In the genomic region with DNA sequence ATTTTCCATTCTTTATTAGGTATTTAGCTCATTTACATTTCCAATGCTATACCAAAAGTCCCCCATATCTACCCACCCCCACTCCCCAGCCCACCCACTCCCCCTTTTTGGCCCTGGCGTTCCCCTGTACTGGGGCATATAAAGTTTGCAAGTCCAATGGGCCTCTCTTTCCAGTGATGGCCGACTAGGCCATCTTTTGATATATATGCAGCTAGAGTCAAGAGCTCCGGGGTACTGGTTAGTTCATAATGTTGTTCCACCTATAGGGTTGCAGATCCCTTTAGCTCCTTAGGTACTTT, we compare ENCODE assay signal across 8 mouse cellular contexts.
A peak's percentile ranks its signal among the peaks of the same experiment; 100 is the strongest.
DNase-seq lines count a peak whose midpoint lies in the region; ATAC-seq and TF ChIP-seq lines count a peak whose summit lies in the region.
"Not testable (repeated sequence)": the region's sequence is repeated elsewhere in the genome, so short reads cannot be mapped to it uniquely, and the experiment has no call there.

No protein-coding gene starts in this region.

- WGBS in forebrain, embryonic 12.5 days = 16% methylated on average over 2 of the region's 3 CpGs
- 0% methylated on average over 1 of the region's 3 CpGs for WGBS in hindbrain, embryonic 15.5 days
- 0% methylated on average over 1 of the region's 3 CpGs for WGBS in kidney, postnatal 0 days
- WGBS in liver, embryonic 12.5 days (ENCODE audit: insufficient replicate concordance) = 0% methylated on average over 2 of the region's 3 CpGs
- 0% methylated on average over 1 of the region's 3 CpGs for WGBS in lung, embryonic 16.5 days
- 0% methylated on average over 1 of the region's 3 CpGs for WGBS in neural tube, embryonic 11.5 days
- WGBS in stomach, postnatal 0 days = 0% methylated on average over 1 of the region's 3 CpGs

- not testable (repeated sequence) for H3K4me3 ChIP-seq in forebrain, embryonic 12.5 days (replicated peaks); hindbrain, embryonic 15.5 days; kidney, postnatal 0 days (replicated peaks; ENCODE audit: low read depth, low read length); liver, embryonic 12.5 days; lung, embryonic 16.5 days (ENCODE audit: low read length); neural tube, embryonic 11.5 days (ENCODE audit: low read depth, low read length); stomach, postnatal 0 days (ENCODE audit: low read depth, low read length)

- ATAC-seq in forebrain, embryonic 12.5 days (ENCODE audit: low FRiP score) = peak; percentile 33
- peak; percentile 10; the same call in 1 of the 2 replicates for ATAC-seq in hindbrain, embryonic 15.5 days (ENCODE audit: low FRiP score, low read depth)
- ATAC-seq in kidney, postnatal 0 days (replicated peaks; ENCODE audit: low FRiP score, low read depth) = peak; percentile 15; the same call in 1 of the 2 replicates
- peak; percentile 58 for ATAC-seq in liver, embryonic 12.5 days
- ATAC-seq in lung, embryonic 16.5 days (ENCODE audit: low read depth) = peak; percentile 36
- ATAC-seq in neural tube, embryonic 11.5 days (ENCODE audit: insufficient read depth, low FRiP score, low TSS enrichment) = peak; percentile 28
- peak; percentile 2; the same call in 1 of the 2 replicates for ATAC-seq in stomach, postnatal 0 days (ENCODE audit: low FRiP score, low TSS enrichment)

- H3K27ac ChIP-seq in forebrain, embryonic 12.5 days; hindbrain, embryonic 15.5 days (replicated peaks); kidney, postnatal 0 days; liver, embryonic 12.5 days; lung, embryonic 16.5 days (ENCODE audit: low read length); neural tube, embryonic 11.5 days (ENCODE audit: low read depth, low read length); stomach, postnatal 0 days (replicated peaks): not testable (repeated sequence)

- not testable (repeated sequence) for H3K4me2 ChIP-seq in forebrain, embryonic 12.5 days; hindbrain, embryonic 15.5 days; kidney, postnatal 0 days (ENCODE audit: low read length); liver, embryonic 12.5 days; lung, embryonic 16.5 days (ENCODE audit: low read depth, low read length); neural tube, embryonic 11.5 days (ENCODE audit: low read depth); stomach, postnatal 0 days (replicated peaks; ENCODE audit: low read depth)

- TF ChIP-seq CTCF in kidney, postnatal 0 days (IDR thresholded peaks at IDR 0.05; ENCODE audit: low read depth); stomach, postnatal 0 days (IDR thresholded peaks at IDR 0.05; ENCODE audit: low read depth): not testable (repeated sequence)

- not testable (repeated sequence) for H3K36me3 ChIP-seq in forebrain, embryonic 12.5 days (replicated peaks); hindbrain, embryonic 15.5 days; kidney, postnatal 0 days (ENCODE audit: insufficient read depth, low read length); liver, embryonic 12.5 days; lung, embryonic 16.5 days (ENCODE audit: control insufficient read depth, insufficient read depth, low read length); neural tube, embryonic 11.5 days (ENCODE audit: control insufficient read depth, insufficient read depth, low read length); stomach, postnatal 0 days (ENCODE audit: control insufficient read depth, insufficient read depth, low read length)

- not testable (repeated sequence) for TF ChIP-seq EP300 in stomach, postnatal 0 days (optimal IDR thresholded peaks at IDR 0.05)

- H3K27me3 ChIP-seq in forebrain, embryonic 12.5 days = peaks cover 13% of the 10 kb centered on the region
- not testable (repeated sequence) for H3K27me3 ChIP-seq in hindbrain, embryonic 15.5 days; kidney, postnatal 0 days (ENCODE audit: insufficient read depth, low read length); liver, embryonic 12.5 days (replicated peaks); lung, embryonic 16.5 days (ENCODE audit: control insufficient read depth, insufficient read depth, low read depth, low read length); neural tube, embryonic 11.5 days (ENCODE audit: control insufficient read depth, insufficient read depth, low read length); stomach, postnatal 0 days (ENCODE audit: control insufficient read depth, insufficient read depth, low read length)

- not testable (repeated sequence) for H3K9ac ChIP-seq in forebrain, embryonic 12.5 days; hindbrain, embryonic 15.5 days; kidney, postnatal 0 days (ENCODE audit: low read depth, low read length); liver, embryonic 12.5 days; lung, embryonic 16.5 days (ENCODE audit: low read length); neural tube, embryonic 11.5 days (ENCODE audit: low read length); stomach, postnatal 0 days (ENCODE audit: low read length)

- H3K9me3 ChIP-seq in forebrain, embryonic 12.5 days; hindbrain, embryonic 15.5 days; kidney, postnatal 0 days (replicated peaks; ENCODE audit: low read length); liver, embryonic 12.5 days (replicated peaks); lung, embryonic 16.5 days (ENCODE audit: control insufficient read depth, low read length); neural tube, embryonic 11.5 days (ENCODE audit: control insufficient read depth, low read length); stomach, postnatal 0 days (ENCODE audit: control insufficient read depth, low read length): not testable (repeated sequence)

- DNase-seq in heart, adult 11 months = peak; percentile 62
- not testable (repeated sequence) for DNase-seq in kidney, postnatal 0 days (ENCODE audit: low spot score); neural tube, embryonic 11.5 days (ENCODE audit: low spot score); stomach, postnatal 0 days (ENCODE audit: low spot score)

- H3K4me1 ChIP-seq in forebrain, embryonic 12.5 days; hindbrain, embryonic 15.5 days (replicated peaks); kidney, postnatal 0 days (replicated peaks; ENCODE audit: insufficient read depth, low read length); lung, embryonic 16.5 days (replicated peaks; ENCODE audit: control insufficient read depth, insufficient read depth, low read length); neural tube, embryonic 11.5 days (ENCODE audit: control insufficient read depth, insufficient read depth, low read length); stomach, postnatal 0 days (replicated peaks; ENCODE audit: control insufficient read depth, insufficient read depth): not testable (repeated sequence)
- peaks cover 32% of the 10 kb centered on the region for H3K4me1 ChIP-seq in liver, embryonic 12.5 days

Comparison
In these comparisons a context has a peak if more than half of its experiments do, and no peak if none do; other contexts are left out.
1. ATAC-seq: peak in every context shown above with its lines; median percentile 58 in liver, embryonic 12.5 days; 36 in lung, embryonic 16.5 days; 33 in forebrain, embryonic 12.5 days; 28 in neural tube, embryonic 11.5 days; 15 in kidney, postnatal 0 days; 10 in hindbrain, embryonic 15.5 days; 2 in stomach, postnatal 0 days.